Mouse (Mus musculus): Measurements from ENCODE around the gene Glrp1. TPM values are rescaled to one million over a fixed set of nuclear protein-coding genes. Genes with fewer than 3 reads are reported as not detected.

Glrp1 gene
- polyA plus RNA-seq, 1 experiment from 2014 or later, result not detected

DNA sequence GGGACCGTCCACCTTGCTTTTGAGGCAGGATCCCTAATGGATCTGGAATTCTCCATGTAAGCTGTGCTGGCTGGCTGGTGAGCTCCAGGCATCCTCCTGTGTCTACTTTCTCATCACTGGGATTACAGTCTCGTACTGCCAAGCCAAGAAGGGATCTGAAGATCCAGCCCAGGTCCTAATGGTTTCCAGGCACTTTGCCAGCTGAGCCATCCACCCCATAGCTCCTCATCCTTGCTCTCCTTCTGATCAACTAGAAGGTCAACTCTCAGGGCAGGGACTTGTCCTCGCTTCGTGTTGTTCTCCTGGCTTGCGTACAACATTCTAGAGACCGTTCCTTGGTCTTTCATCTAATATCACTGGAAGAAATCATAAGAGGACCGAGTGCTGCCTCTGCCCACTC, 29.4 kb upstream of the Glrp1 start:
- Histone ChIP-seq H3K27me3 (ENCODE audit: control insufficient read depth, insufficient read depth, low read length) (no peaks in the 10 kb centered on the region), H3K9me3 (ENCODE audit: control insufficient read depth, low read length) (no peaks in the 10 kb centered on the region), H3K4me1 (ENCODE audit: control insufficient read depth, insufficient read depth, low read length) (no peaks in the 10 kb centered on the region), H3K36me3 (ENCODE audit: control insufficient read depth, insufficient read depth, low read length) (no peaks in the 10 kb centered on the region), H3K9ac (ENCODE audit: low read length) (no peak overlapping the region), H3K4me3 (ENCODE audit: low read depth, low read length) (no peak overlapping the region), H3K4me2 (ENCODE audit: low read depth) (no peak overlapping the region), H3K27ac (ENCODE audit: low read depth, low read length) (no peak overlapping the region)
- DNase-seq (ENCODE audit: low spot score), result no peak
- no peak for ATAC-seq (ENCODE audit: insufficient read depth, low FRiP score, low TSS enrichment)
- 90% methylated on average over 7 of the region's 7 CpGs for WGBS

DNA sequence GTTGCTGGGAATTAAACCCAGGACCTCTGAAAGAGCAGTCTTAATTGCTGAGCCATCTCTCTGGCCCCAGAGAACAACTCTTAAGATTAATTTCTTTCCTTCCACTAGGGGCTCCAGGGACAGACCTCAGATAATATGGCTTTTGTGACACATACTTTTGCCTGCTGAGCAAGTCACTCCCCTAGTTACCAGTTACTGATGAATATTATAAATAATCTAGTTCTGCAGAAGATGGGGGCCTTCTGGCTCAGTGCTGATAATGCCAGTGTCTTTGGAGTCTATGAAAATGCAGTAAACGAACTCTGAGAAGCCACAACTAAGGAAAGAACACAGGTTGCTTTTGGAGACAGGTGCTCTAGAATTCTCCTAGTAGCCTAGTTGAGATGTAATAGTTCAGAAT, 26.4 kb upstream of the Glrp1 start:
- Histone ChIP-seq H3K4me3 (ENCODE audit: low read depth, low read length) (no peak overlapping the region), H3K36me3 (ENCODE audit: control insufficient read depth, insufficient read depth, low read length) (no peaks in the 10 kb centered on the region), H3K9me3 (ENCODE audit: control insufficient read depth, low read length) (no peaks in the 10 kb centered on the region), H3K27ac (ENCODE audit: low read depth, low read length) (no peak overlapping the region), H3K27me3 (ENCODE audit: control insufficient read depth, insufficient read depth, low read length) (no peaks in the 10 kb centered on the region), H3K4me1 (ENCODE audit: control insufficient read depth, insufficient read depth, low read length) (no peaks in the 10 kb centered on the region), H3K9ac (ENCODE audit: low read length) (no peak overlapping the region), H3K4me2 (ENCODE audit: low read depth) (no peak overlapping the region)
- DNase-seq (ENCODE audit: low spot score), result no peak
- no peak for ATAC-seq (ENCODE audit: insufficient read depth, low FRiP score, low TSS enrichment)
- 93% methylated on average over 1 of the region's 1 CpGs for WGBS

DNA sequence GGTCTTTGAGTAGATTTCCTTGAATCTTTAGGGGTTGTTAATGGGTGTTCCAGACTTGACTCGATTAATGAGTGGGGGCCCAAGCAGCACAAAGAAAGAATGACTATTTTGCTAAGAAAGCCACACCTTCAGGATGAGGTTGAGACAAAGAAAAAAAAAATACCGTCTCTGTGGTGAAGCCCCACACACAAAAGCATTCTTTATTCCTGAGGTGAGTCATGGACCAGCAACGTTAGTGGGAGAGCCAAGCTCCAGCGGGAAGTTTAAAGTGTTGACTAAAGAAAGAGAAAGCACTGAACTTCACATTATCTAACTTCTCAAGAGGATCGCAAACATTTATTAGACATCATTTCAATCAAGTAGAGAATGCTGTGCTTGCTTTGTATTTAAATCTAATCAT, 24.2 kb upstream of the Glrp1 start:
- Histone ChIP-seq H3K9ac (ENCODE audit: low read length) (no peak overlapping the region), H3K4me3 (ENCODE audit: low read depth, low read length) (no peak overlapping the region), H3K36me3 (ENCODE audit: control insufficient read depth, insufficient read depth, low read length) (no peaks in the 10 kb centered on the region), H3K4me1 (ENCODE audit: control insufficient read depth, insufficient read depth, low read length) (no peaks in the 10 kb centered on the region), H3K27me3 (ENCODE audit: control insufficient read depth, insufficient read depth, low read length) (no peaks in the 10 kb centered on the region), H3K9me3 (ENCODE audit: control insufficient read depth, low read length) (no peaks in the 10 kb centered on the region), H3K4me2 (ENCODE audit: low read depth) (no peak overlapping the region), H3K27ac (ENCODE audit: low read depth, low read length) (no peak overlapping the region)
- 80% methylated on average over 5 of the region's 5 CpGs for WGBS
- DNase-seq (ENCODE audit: low spot score) (no peak), ATAC-seq (ENCODE audit: insufficient read depth, low FRiP score, low TSS enrichment) (no peak)

DNA sequence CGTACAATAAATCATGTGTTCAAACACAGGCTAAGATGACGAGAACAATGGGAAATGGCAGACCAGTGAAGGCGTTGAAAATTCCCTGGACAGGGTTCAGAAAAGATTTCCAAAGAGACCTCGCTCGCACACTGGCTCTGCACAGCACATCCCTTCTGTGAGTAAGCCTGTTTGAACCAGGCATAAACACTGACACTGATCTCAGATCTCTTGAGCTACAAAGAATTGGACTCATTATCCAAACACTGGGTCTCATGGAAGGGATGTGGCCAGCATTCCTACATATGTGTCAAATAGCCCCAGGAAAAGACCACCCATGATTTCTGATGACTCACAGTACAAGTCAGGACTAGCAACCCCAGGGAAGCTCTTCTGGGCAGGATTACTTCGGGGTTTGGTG, 16.3 kb upstream of the Glrp1 start:
- 50% methylated on average over 6 of the region's 6 CpGs for WGBS
- no peak overlapping the region for H3K9ac ChIP-seq (ENCODE audit: low read length)
- H3K27ac ChIP-seq (ENCODE audit: low read depth, low read length), result no peak overlapping the region
- no peak for DNase-seq (ENCODE audit: low spot score)
- H3K4me2 ChIP-seq (ENCODE audit: low read depth), result no peak overlapping the region
- no peaks in the 10 kb centered on the region for H3K4me1 ChIP-seq (ENCODE audit: control insufficient read depth, insufficient read depth, low read length)
- no peak overlapping the region for H3K4me3 ChIP-seq (ENCODE audit: low read depth, low read length)
- ATAC-seq (ENCODE audit: insufficient read depth, low FRiP score, low TSS enrichment), result no peak
- no peaks in the 10 kb centered on the region for H3K36me3 ChIP-seq (ENCODE audit: control insufficient read depth, insufficient read depth, low read length)
- no peaks in the 10 kb centered on the region for H3K27me3 ChIP-seq (ENCODE audit: control insufficient read depth, insufficient read depth, low read length)
- H3K9me3 ChIP-seq (ENCODE audit: control insufficient read depth, low read length), result no peaks in the 10 kb centered on the region

DNA sequence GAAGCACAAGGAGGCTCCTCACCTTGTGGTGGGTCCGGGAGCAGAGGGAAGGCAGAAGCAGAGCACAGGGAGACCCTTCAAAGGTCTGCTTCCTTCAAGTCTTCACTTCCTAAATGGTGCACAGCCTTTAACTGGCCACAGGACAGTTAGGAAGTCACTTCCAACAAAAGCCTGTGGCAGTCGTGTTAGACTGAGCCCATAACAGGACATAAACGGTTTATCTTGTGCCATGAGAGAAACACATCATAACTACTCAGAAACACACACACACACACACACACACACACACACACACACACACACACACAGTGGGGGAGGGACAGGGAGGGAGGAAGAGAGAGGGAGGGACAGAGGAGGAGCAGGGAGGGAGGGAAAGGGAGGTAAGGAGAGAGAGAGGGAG, 15.8 kb upstream of the Glrp1 start:
- no peak overlapping the region for H3K4me2 ChIP-seq (ENCODE audit: low read depth)
- no peak overlapping the region for H3K9ac ChIP-seq (ENCODE audit: low read length)
- H3K27ac ChIP-seq (ENCODE audit: low read depth, low read length), result no peak overlapping the region

DNA sequence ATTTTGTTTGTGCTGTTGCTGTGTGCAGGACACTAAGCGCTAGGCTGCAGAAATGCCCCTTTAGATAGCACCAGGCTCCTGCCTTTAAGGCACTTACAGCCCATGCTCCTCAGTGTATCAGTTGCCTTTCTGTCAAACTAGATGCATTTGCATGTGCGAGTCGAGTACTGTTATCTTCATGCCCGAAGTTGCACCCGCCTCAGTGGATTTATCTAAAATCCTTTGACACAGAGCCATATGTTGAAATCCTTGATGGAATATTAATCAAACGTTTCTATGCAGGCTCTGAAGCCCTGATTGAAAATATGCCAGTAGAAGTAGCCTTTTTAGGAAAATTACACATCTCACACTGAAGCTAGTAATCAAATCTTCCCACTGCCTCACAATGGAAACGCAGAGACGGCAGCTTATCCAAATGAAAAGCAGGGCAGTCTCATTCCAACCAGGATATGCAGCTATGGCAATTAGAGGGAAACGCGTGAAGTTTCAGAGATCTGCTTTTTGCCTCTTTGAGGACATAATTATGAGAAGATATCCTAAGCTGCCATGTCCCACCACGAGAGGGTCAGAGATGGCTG, 11.4 kb upstream of the Glrp1 start:
- no peak overlapping the region for H3K27ac ChIP-seq (ENCODE audit: low read depth, low read length)
- 89% methylated on average over 11 of the region's 11 CpGs for WGBS

More for the DNA sequence above, 15.8 kb upstream of the Glrp1 start:
- Histone ChIP-seq H3K4me1 (ENCODE audit: control insufficient read depth, insufficient read depth, low read length) (no peaks in the 10 kb centered on the region), H3K27me3 (ENCODE audit: control insufficient read depth, insufficient read depth, low read length) (no peaks in the 10 kb centered on the region), H3K36me3 (ENCODE audit: control insufficient read depth, insufficient read depth, low read length) (no peaks in the 10 kb centered on the region), H3K4me3 (ENCODE audit: low read depth, low read length) (no peak overlapping the region), H3K9me3 (ENCODE audit: control insufficient read depth, low read length) (no peaks in the 10 kb centered on the region)
- DNase-seq (ENCODE audit: low spot score), result no peak
- WGBS, result 75% methylated on average over 3 of the region's 3 CpGs
- ATAC-seq (ENCODE audit: insufficient read depth, low FRiP score, low TSS enrichment), result no peak

DNA sequence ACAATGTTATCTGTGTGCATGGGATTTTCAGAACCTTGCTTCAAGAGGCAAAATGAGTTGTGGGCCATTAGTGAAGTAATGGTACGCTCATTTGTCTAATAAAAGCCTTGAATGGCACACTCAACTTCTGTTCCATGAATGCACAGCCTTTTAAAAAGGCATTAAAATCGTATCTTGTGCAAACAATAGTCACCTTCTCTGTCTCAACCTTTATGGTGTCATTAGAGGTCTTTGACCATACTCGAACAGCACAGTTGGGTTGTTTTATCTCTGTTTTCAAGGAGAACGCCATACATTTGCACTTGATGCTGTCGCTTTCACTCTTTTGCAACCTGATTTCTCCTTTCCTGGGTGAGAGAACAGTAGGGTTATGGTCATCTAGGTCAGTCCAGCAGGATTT, 3.7 kb upstream of the Glrp1 start:
- Histone ChIP-seq H3K4me1 (ENCODE audit: control insufficient read depth, insufficient read depth, low read length) (no peaks in the 10 kb centered on the region), H3K9me3 (ENCODE audit: control insufficient read depth, low read length) (no peaks in the 10 kb centered on the region), H3K4me2 (ENCODE audit: low read depth) (no peak overlapping the region), H3K9ac (ENCODE audit: low read length) (no peak overlapping the region), H3K27ac (ENCODE audit: low read depth, low read length) (no peak overlapping the region), H3K27me3 (ENCODE audit: control insufficient read depth, insufficient read depth, low read length) (no peaks in the 10 kb centered on the region), H3K4me3 (ENCODE audit: low read depth, low read length) (no peak overlapping the region), H3K36me3 (ENCODE audit: control insufficient read depth, insufficient read depth, low read length) (no peaks in the 10 kb centered on the region)
- WGBS, result 46% methylated on average over 5 of the region's 5 CpGs
- ATAC-seq (ENCODE audit: insufficient read depth, low FRiP score, low TSS enrichment) (no peak), DNase-seq (ENCODE audit: low spot score) (no peak)

More for the DNA sequence above, 11.4 kb upstream of the Glrp1 start:
- H3K4me2 ChIP-seq (ENCODE audit: low read depth), result no peak overlapping the region
- DNase-seq (ENCODE audit: low spot score) (no peak), ATAC-seq (ENCODE audit: insufficient read depth, low FRiP score, low TSS enrichment) (no peak)
- H3K9me3 ChIP-seq (ENCODE audit: control insufficient read depth, low read length), result no peaks in the 10 kb centered on the region
- H3K4me1 ChIP-seq (ENCODE audit: control insufficient read depth, insufficient read depth, low read length), result no peaks in the 10 kb centered on the region
- no peaks in the 10 kb centered on the region for H3K36me3 ChIP-seq (ENCODE audit: control insufficient read depth, insufficient read depth, low read length)
- no peaks in the 10 kb centered on the region for H3K27me3 ChIP-seq (ENCODE audit: control insufficient read depth, insufficient read depth, low read length)
- H3K9ac ChIP-seq (ENCODE audit: low read length), result no peak overlapping the region
- no peak overlapping the region for H3K4me3 ChIP-seq (ENCODE audit: low read depth, low read length)

DNA sequence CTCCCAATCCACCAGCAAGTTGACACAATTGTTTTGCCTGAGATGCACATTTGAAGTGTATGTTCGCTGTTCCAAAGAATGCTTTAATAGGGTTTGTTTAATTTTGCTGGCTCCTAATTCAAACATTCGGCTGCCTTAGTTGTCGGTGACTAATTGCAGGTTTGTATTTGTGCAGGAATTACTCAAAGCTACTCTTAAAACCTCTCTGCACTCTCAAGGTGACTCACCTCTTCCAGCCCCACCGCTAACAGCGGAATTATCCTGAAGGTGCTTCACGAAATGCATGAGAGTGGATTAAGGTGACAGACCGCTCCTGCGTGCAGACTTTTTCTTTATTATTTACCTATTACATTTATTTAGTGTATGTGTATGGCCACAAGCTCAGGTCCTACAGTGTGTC, 2.0 kb downstream of the Glrp1 start:
- no peaks in the 10 kb centered on the region for H3K27me3 ChIP-seq (ENCODE audit: control insufficient read depth, insufficient read depth, low read length)
- H3K4me2 ChIP-seq (ENCODE audit: low read depth), result no peak overlapping the region
- H3K9me3 ChIP-seq (ENCODE audit: control insufficient read depth, low read length), result no peaks in the 10 kb centered on the region
- ATAC-seq (ENCODE audit: insufficient read depth, low FRiP score, low TSS enrichment), result no peak
- no peak overlapping the region for H3K4me3 ChIP-seq (ENCODE audit: low read depth, low read length)
- no peak overlapping the region for H3K27ac ChIP-seq (ENCODE audit: low read depth, low read length)
- DNase-seq (ENCODE audit: low spot score), result no peak
- H3K9ac ChIP-seq (ENCODE audit: low read length), result no peak overlapping the region
- WGBS, result 89% methylated on average over 8 of the region's 8 CpGs
- H3K4me1 ChIP-seq (ENCODE audit: control insufficient read depth, insufficient read depth, low read length), result peaks cover 3% of the 10 kb centered on the region; the same call in 1 of the 2 replicates
- no peaks in the 10 kb centered on the region for H3K36me3 ChIP-seq (ENCODE audit: control insufficient read depth, insufficient read depth, low read length)

DNA sequence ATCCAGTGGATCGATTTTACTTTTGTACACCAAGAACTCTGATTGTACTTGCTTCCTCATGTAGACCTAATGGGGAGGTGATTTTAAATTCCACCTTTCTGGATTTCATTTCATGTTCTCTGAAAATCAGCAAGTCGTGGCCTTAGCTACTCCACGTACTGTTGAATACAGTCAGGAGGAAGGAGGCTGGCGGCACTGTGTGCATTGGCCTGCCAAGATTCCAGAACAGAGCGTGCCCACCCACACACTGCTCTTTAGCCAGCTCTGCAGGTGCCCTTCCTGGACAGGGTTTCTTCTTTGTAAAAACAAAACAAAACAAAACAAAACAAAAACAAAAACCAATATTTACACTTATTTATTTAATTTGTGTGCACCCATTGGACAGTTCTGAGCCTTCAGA, 2.7 kb downstream of the Glrp1 start:
- Histone ChIP-seq H3K4me3 (ENCODE audit: low read depth, low read length) (no peak overlapping the region), H3K4me1 (ENCODE audit: control insufficient read depth, insufficient read depth, low read length) (peaks cover 3% of the 10 kb centered on the region; the same call in 1 of the 2 replicates), H3K36me3 (ENCODE audit: control insufficient read depth, insufficient read depth, low read length) (no peaks in the 10 kb centered on the region), H3K9me3 (ENCODE audit: control insufficient read depth, low read length) (no peaks in the 10 kb centered on the region), H3K9ac (ENCODE audit: low read length) (no peak overlapping the region), H3K27me3 (ENCODE audit: control insufficient read depth, insufficient read depth, low read length) (no peaks in the 10 kb centered on the region), H3K27ac (ENCODE audit: low read depth, low read length) (no peak overlapping the region), H3K4me2 (ENCODE audit: low read depth) (no peak overlapping the region)
- no peak for DNase-seq (ENCODE audit: low spot score)
- no peak for ATAC-seq (ENCODE audit: insufficient read depth, low FRiP score, low TSS enrichment)
- WGBS, result 92% methylated on average over 5 of the region's 5 CpGs
